In the genomic region with DNA sequence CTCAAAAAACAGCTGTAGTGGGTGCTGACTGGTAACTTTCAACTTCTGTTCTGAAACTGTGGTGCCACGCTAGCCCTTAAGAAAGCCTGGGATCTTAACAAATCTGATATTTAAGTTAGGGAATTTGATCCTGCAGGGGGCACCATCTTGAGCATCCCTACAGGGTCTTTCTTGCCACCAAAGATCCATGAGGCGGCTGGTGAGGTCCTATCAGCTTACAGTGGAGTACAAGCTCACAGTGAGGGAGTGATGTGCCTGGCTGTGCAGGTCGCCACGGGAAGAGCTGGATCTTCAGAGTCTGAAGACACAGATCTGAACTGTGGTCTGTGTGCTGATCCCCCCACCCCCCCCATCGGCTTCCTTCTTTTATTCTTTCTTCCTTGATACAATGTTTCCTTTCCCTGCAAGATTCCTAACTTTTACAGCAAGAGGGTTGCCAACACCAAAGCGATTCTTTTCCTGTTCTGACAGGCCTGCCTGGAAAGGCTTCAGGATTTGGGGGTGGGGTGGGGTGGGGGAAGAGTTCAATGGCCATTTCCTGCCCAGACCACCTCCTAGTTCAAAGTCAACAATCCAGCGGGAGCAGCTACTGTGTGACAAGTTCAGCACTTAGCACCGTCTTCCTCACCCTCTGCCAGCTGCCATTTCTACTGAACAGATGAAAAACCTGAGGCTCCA, we compare ENCODE assay signal across 23 mouse cellular contexts. TPM values are rescaled to one million over a fixed set of nuclear protein-coding genes. Genes with fewer than 3 reads are reported as not detected.
DNase-seq lines count a peak whose midpoint lies in the region; ATAC-seq lines count a peak whose summit lies in the region.
"Had no signal": no experiment of that assay in that cellular context is flagged by ENCODE, and none has a peak within 500 bp of the region (broad histone marks: within the 10 kb centered on the region; RNA-seq: fewer than 3 reads in every experiment).

No protein-coding gene starts in this region.

- ATAC-seq in heart, embryonic 13.5 days (ENCODE audit: extremely low read depth, insufficient number of reproducible peaks, low FRiP score, low TSS enrichment), result no peak; the same call in 1 of the 2 replicates
- ATAC-seq in kidney, embryonic 16.5 days (ENCODE audit: low FRiP score, low TSS enrichment), result peak; percentile 77
- ATAC-seq in lung, embryonic 15.5 days (ENCODE audit: borderline replicate concordance, extremely low read depth, low FRiP score, low TSS enrichment), result peak; percentile 39; the same call in 1 of the 2 replicates
- ATAC-seq: inflammation-experienced regulatory T-cells, adult 6 months had no signal

- H3K36me3 ChIP-seq in heart, embryonic 13.5 days, result no peaks in the 10 kb centered on the region
- H3K36me3 ChIP-seq in kidney, embryonic 16.5 days (ENCODE audit: insufficient read depth, low read length), result no peaks in the 10 kb centered on the region
- H3K36me3 ChIP-seq in lung, embryonic 15.5 days, result no peaks in the 10 kb centered on the region
- H3K36me3 ChIP-seq: forebrain, embryonic 10.5 days; midbrain, embryonic 12.5 days had no signal

- no peak overlapping the region for H3K4me2 ChIP-seq in heart, embryonic 13.5 days
- no peak overlapping the region for H3K4me2 ChIP-seq in kidney, embryonic 16.5 days (replicated peaks; ENCODE audit: low read depth, low read length)
- no peak overlapping the region for H3K4me2 ChIP-seq in lung, embryonic 15.5 days
- H3K4me2 ChIP-seq: midbrain, embryonic 12.5 days had no signal

- H3K27me3 ChIP-seq in heart, embryonic 13.5 days (replicated peaks), result peaks cover 10% of the 10 kb centered on the region; the same call in 1 of the 2 replicates
- 0 out of 2 replicates have a peak, but pooled peaks cover 2% of the 10 kb centered on the region for H3K27me3 ChIP-seq in kidney, embryonic 16.5 days (ENCODE audit: insufficient read depth, low read length)
- no peaks in the 10 kb centered on the region for H3K27me3 ChIP-seq in lung, embryonic 15.5 days
- H3K27me3 ChIP-seq: CH12.LX; midbrain, embryonic 12.5 days had no signal

- intact Hi-C loops in heart, postnatal 10 days (cut with DNase I), result no loop called here

- no peaks in the 10 kb centered on the region for H3K9me3 ChIP-seq in heart, embryonic 13.5 days
- no peaks in the 10 kb centered on the region for H3K9me3 ChIP-seq in kidney, embryonic 16.5 days (ENCODE audit: low read length)
- no peaks in the 10 kb centered on the region for H3K9me3 ChIP-seq in lung, embryonic 15.5 days
- H3K9me3 ChIP-seq: forebrain, embryonic 10.5 days; midbrain, embryonic 12.5 days had no signal

- DNase-seq in heart, postnatal 10 days, result no peak
- no peak for DNase-seq in kidney, adult 11 months
- DNase-seq in lung, adult 18-20 months, result no peak
- peak; percentile 26 for DNase-seq in ES-CJ7 (ENCODE audit: low read depth, low spot score)
- no peak for DNase-seq in ovary, postnatal 10 days (ENCODE audit: low spot score)
- DNase-seq: adrenal gland, postnatal 25 days; cerebellum, adult 18-20 months; cerebellum, postnatal 25 days; forebrain, postnatal 0 days; gastrocnemius, postnatal 36 days; left cerebral cortex, postnatal 4 days; thymus, postnatal 36 days had no signal

- WGBS in heart, embryonic 13.5 days, result 34% methylated on average over 8 of the region's 8 CpGs
- WGBS in kidney, embryonic 16.5 days, result 27% methylated on average over 8 of the region's 8 CpGs
- WGBS in lung, embryonic 15.5 days, result 22% methylated on average over 8 of the region's 8 CpGs

- no peak overlapping the region for H3K4me3 ChIP-seq in heart, embryonic 13.5 days
- no peak overlapping the region for H3K4me3 ChIP-seq in kidney, embryonic 16.5 days (ENCODE audit: low read length)
- no peak overlapping the region for H3K4me3 ChIP-seq in lung, embryonic 15.5 days
- H3K4me3 ChIP-seq: forebrain, embryonic 10.5 days; left cerebral cortex, adult 2 months; midbrain, embryonic 12.5 days; myocyte had no signal

- no peak overlapping the region for H3K9ac ChIP-seq in heart, embryonic 13.5 days
- H3K9ac ChIP-seq in kidney, embryonic 16.5 days (replicated peaks; ENCODE audit: low read length), result no peak overlapping the region
- H3K9ac ChIP-seq in lung, embryonic 15.5 days, result no peak overlapping the region
- H3K9ac ChIP-seq: forebrain, postnatal 0 days; midbrain, embryonic 12.5 days had no signal

- H3K4me1 ChIP-seq in heart, embryonic 13.5 days, result peaks cover 14% of the 10 kb centered on the region; the same call in 1 of the 2 replicates
- peaks cover 9% of the 10 kb centered on the region for H3K4me1 ChIP-seq in kidney, embryonic 16.5 days (ENCODE audit: insufficient read depth, low read length)
- H3K4me1 ChIP-seq in lung, embryonic 15.5 days, result peaks cover 9% of the 10 kb centered on the region

- 0 out of 2 replicates have a peak overlapping the region, but pooled peaks have one; percentile 24 for H3K27ac ChIP-seq in heart, embryonic 13.5 days (replicated peaks)
- H3K27ac ChIP-seq in kidney, embryonic 16.5 days (ENCODE audit: low read length), result no peak overlapping the region
- no peak overlapping the region for H3K27ac ChIP-seq in lung, embryonic 15.5 days
- H3K27ac ChIP-seq: forebrain, embryonic 10.5 days; left cerebral cortex, adult 2 months; midbrain, embryonic 12.5 days had no signal

RNA-seq across cellular contexts. Expression of gene Adamts18, which starts 11.5 kb away (rescaled TPM):
- 1.6 and 2.5 TPM in 2 replicates for polyA plus RNA-seq in heart, embryonic 13.5 days (2015; fragmentation: Nextera tagmentation; extraction: Ambion mirVana)
- total RNA-seq in heart, postnatal 10 days (2021), result under 1 TPM in 1 of 2 experiments, not detected in 1; 0.10 TPM
- 2.4 and 2.5 TPM in 2 replicates for polyA plus RNA-seq in kidney, embryonic 16.5 days (2015; fragmentation: Nextera tagmentation; extraction: Ambion mirVana)
- polyA plus RNA-seq in lung, embryonic 15.5 days (2015; fragmentation: Nextera tagmentation; extraction: Ambion mirVana), result 10.6 and 10.7 TPM in 2 replicates
- total RNA-seq: adrenal gland, postnatal 25 days; CH12.LX; hematopoietic stem cell, adult 5-6 weeks had no signal
- polyA plus RNA-seq: inflammation-experienced regulatory T-cells, adult 6 months; liver, adult 2 months; myocyte had no signal
